Mouse (Mus musculus): ENCODE measurements around the gene Olfr444. TPM values are rescaled to one million over a fixed set of nuclear protein-coding genes. Genes with fewer than 3 reads are reported as not detected.

Gene Olfr444
- not detected in 2 replicates for polyA plus RNA-seq (2016; fragmentation: Nextera tagmentation; extraction: Ambion mirVana)

- Histone ChIP-seq H3K4me3 (no peak within 1 kb of the TSS), H3K27me3 (no peaks in the 10 kb centered on the region), H3K27ac (no peak within 1 kb of the TSS), H3K4me1 (no peaks in the 10 kb centered on the region), H3K9ac (no peak within 1 kb of the TSS), H3K4me2 (replicated peaks) (no peak within 1 kb of the TSS), H3K9me3 (no peaks in the 10 kb centered on the region), H3K36me3 (no peaks in the 10 kb centered on the region)
- no peak for ATAC-seq (ENCODE audit: insufficient number of reproducible peaks, insufficient read depth, low FRiP score, low TSS enrichment)
- WGBS = 69% methylated on average over 1 of the region's 1 CpGs
These were observed at the start of gene Olfr444 for GRCm38 (mm10) chr6:42948767-42949166. TSS of gene Olfr444 (plus strand) at chr6:42949067.

GRCm38 (mm10) chr6:42900345-42900744, 48.5 kb upstream of the Olfr444 start:
- Histone ChIP-seq H3K27ac (no peak overlapping the region), H3K4me2 (replicated peaks) (no peak overlapping the region), H3K4me1 (no peaks in the 10 kb centered on the region), H3K4me3 (no peak overlapping the region), H3K9ac (no peak overlapping the region), H3K9me3 (no peaks in the 10 kb centered on the region), H3K27me3 (no peaks in the 10 kb centered on the region), H3K36me3 (no peaks in the 10 kb centered on the region)
- no peak for ATAC-seq (ENCODE audit: insufficient number of reproducible peaks, insufficient read depth, low FRiP score, low TSS enrichment)
- 33% methylated on average over 1 of the region's 1 CpGs for WGBS

- Histone ChIP-seq H3K4me3 (no peak within 1 kb of the TSS), H3K36me3 (no peaks in the 10 kb centered on the region), H3K27me3 (no peaks in the 10 kb centered on the region), H3K27ac (no peak within 1 kb of the TSS), H3K4me1 (no peaks in the 10 kb centered on the region), H3K9ac (no peak within 1 kb of the TSS), H3K9me3 (no peaks in the 10 kb centered on the region), H3K4me2 (replicated peaks) (no peak within 1 kb of the TSS)
- no peak for ATAC-seq (ENCODE audit: insufficient number of reproducible peaks, insufficient read depth, low FRiP score, low TSS enrichment)
These were observed 40.3 kb upstream of the Olfr444 start, which contains the start of gene Olfr447 for GRCm38 (mm10) chr6:42908578-42908977. TSS of gene Olfr447 (plus strand) at chr6:42908878.

- H3K9me3 ChIP-seq = no peaks in the 10 kb centered on the region
- H3K4me2 ChIP-seq (replicated peaks) = no peak within 1 kb of the TSS
- no peak within 1 kb of the TSS for H3K4me3 ChIP-seq
- H3K27me3 ChIP-seq = no peaks in the 10 kb centered on the region
- 66% methylated on average over 2 of the region's 2 CpGs for WGBS
- ATAC-seq (ENCODE audit: insufficient number of reproducible peaks, insufficient read depth, low FRiP score, low TSS enrichment) = no peak
- no peak within 1 kb of the TSS for H3K27ac ChIP-seq
- H3K9ac ChIP-seq = no peak within 1 kb of the TSS
- no peaks in the 10 kb centered on the region for H3K36me3 ChIP-seq
- no peaks in the 10 kb centered on the region for H3K4me1 ChIP-seq
These were observed 27.8 kb upstream of the Olfr444 start, which contains the start of gene Olfr446 for GRCm38 (mm10) chr6:42921077-42921476. TSS of gene Olfr446 (plus strand) at chr6:42921377.

GRCm38 (mm10) chr6:42980377-42980776, 31.5 kb downstream of the Olfr444 start:
- Histone ChIP-seq H3K9ac (no peak overlapping the region), H3K9me3 (no peaks in the 10 kb centered on the region), H3K4me2 (replicated peaks) (no peak overlapping the region), H3K4me1 (no peaks in the 10 kb centered on the region), H3K36me3 (no peaks in the 10 kb centered on the region), H3K27me3 (no peaks in the 10 kb centered on the region), H3K4me3 (no peak overlapping the region), H3K27ac (no peak overlapping the region)
- ATAC-seq (ENCODE audit: insufficient number of reproducible peaks, insufficient read depth, low FRiP score, low TSS enrichment) = no peak

Other genes with a start within 250 kb of the Olfr444 start
- gene Tcaf1, start 239.0 kb upstream of the Olfr444 start, polyA plus RNA-seq (2016; fragmentation: Nextera tagmentation; extraction: Ambion mirVana) = 102 and 106 TPM in 2 replicates
- not detected in 2 replicates for gene Olfr453, start 209.7 kb upstream of the Olfr444 start, polyA plus RNA-seq (2016; fragmentation: Nextera tagmentation; extraction: Ambion mirVana)
- gene Olfr38, start 192.7 kb upstream of the Olfr444 start, polyA plus RNA-seq (2016; fragmentation: Nextera tagmentation; extraction: Ambion mirVana) = not detected in 2 replicates
- not detected in 2 replicates for gene Olfr452, start 164.0 kb upstream of the Olfr444 start, polyA plus RNA-seq (2016; fragmentation: Nextera tagmentation; extraction: Ambion mirVana)
- gene Olfr450, start 137.1 kb upstream of the Olfr444 start, polyA plus RNA-seq (2016; fragmentation: Nextera tagmentation; extraction: Ambion mirVana) = not detected in 2 replicates
- gene Olfr449, start 114.7 kb upstream of the Olfr444 start, polyA plus RNA-seq (2016; fragmentation: Nextera tagmentation; extraction: Ambion mirVana) = not detected in 2 replicates
- not detected in 2 replicates for gene Olfr448, start 58.6 kb upstream of the Olfr444 start, polyA plus RNA-seq (2016; fragmentation: Nextera tagmentation; extraction: Ambion mirVana)
- not detected in 2 replicates for gene Olfr447, start 40.2 kb upstream of the Olfr444 start, polyA plus RNA-seq (2016; fragmentation: Nextera tagmentation; extraction: Ambion mirVana)
- not detected in 2 replicates for gene Olfr446, start 27.7 kb upstream of the Olfr444 start, polyA plus RNA-seq (2016; fragmentation: Nextera tagmentation; extraction: Ambion mirVana)
- gene Olfr441, start 157.3 kb downstream of the Olfr444 start, polyA plus RNA-seq (2016; fragmentation: Nextera tagmentation; extraction: Ambion mirVana) = not detected in 2 replicates
- not detected in 2 replicates for gene Olfr237-ps1, start 197.5 kb downstream of the Olfr444 start, polyA plus RNA-seq (2016; fragmentation: Nextera tagmentation; extraction: Ambion mirVana)
- not detected in 2 replicates for gene Olfr437, start 214.2 kb downstream of the Olfr444 start, polyA plus RNA-seq (2016; fragmentation: Nextera tagmentation; extraction: Ambion mirVana)
- gene Olfr13, start 223.1 kb downstream of the Olfr444 start, polyA plus RNA-seq (2016; fragmentation: Nextera tagmentation; extraction: Ambion mirVana) = not detected in 2 replicates
- not detected in 2 replicates for gene Olfr435, start 248.1 kb downstream of the Olfr444 start, polyA plus RNA-seq (2016; fragmentation: Nextera tagmentation; extraction: Ambion mirVana)